Mouse (Mus musculus) liver, embryonic 16.5 days (tissue): ENCODE measurements around the gene Scn2b. TPM values are rescaled to one million over a fixed set of nuclear protein-coding genes. Genes with fewer than 3 reads are reported as not detected.
A peak's percentile ranks its signal among the peaks of the same experiment; 100 is the strongest.

Experiments
- ATAC-seq: fragments of 200-750 bp; cut with Nextera tagmentation; 2 replicates; pipeline ENCODE4 v1.8.0; 2017; ENCODE audit warnings: low read depth, mild to moderate bottlenecking, moderate number of reproducible peaks, moderate library complexity
- H3K27ac ChIP-seq: fragments of 300-500 bp; sonication (generic); 2 replicates; pipeline ENCODE4 v1.5.1; 2014; ENCODE audit warnings: mild to moderate bottlenecking, low read length
- H3K27me3 ChIP-seq: fragments of 300-500 bp; sonication (generic); 2 replicates; pipeline ENCODE4 v1.6.1; 2014; ENCODE audit warnings: low read depth, low read length, mixed read lengths; ENCODE audit not compliant: control insufficient read depth, insufficient read depth
- H3K36me3 ChIP-seq: fragments of 300-500 bp; sonication (generic); 2 replicates; pipeline ENCODE4 v1.6.1; 2014; ENCODE audit warnings: mild to moderate bottlenecking; ENCODE audit not compliant: control insufficient read depth, insufficient read depth
- H3K4me1 ChIP-seq: fragments of 300-500 bp; sonication (generic); 2 replicates; pipeline ENCODE4 v1.6.1; 2014; ENCODE audit warnings: low read depth, low read length, mixed read lengths; ENCODE audit not compliant: control insufficient read depth
- H3K4me2 ChIP-seq: fragments of 300-500 bp; sonication (generic); 2 replicates; pipeline ENCODE4 v1.6.1; 2014; ENCODE audit warnings: low read depth, low read length, mixed read lengths
- H3K4me3 ChIP-seq: fragments of 300-500 bp; sonication (generic); 2 replicates; pipeline ENCODE4 v1.5.1; 2014; ENCODE audit warnings: low read depth, mild to moderate bottlenecking, low read length
- H3K9ac ChIP-seq: fragments of 300-500 bp; sonication (generic); 2 replicates; pipeline ENCODE4 v1.6.1; 2014; ENCODE audit warnings: low read depth, low read length
- H3K9me3 ChIP-seq: fragments of 300-500 bp; sonication (generic); replicated peaks from 2 replicates; pipeline ENCODE4 v1.6.1; 2016; ENCODE audit warnings: low read length; ENCODE audit not compliant: control insufficient read depth
- WGBS: fragments of 180-500 bp; shearing (Covaris S2); extraction: QIAGEN DNeasy Blood & Tissue Kit; methylation state at CpG from one replicate; pipeline ENCODE4 v1.1.7; 2014; ENCODE audit not compliant: insufficient replicate concordance; 5-methylcytosine and 5-hydroxymethylcytosine counted together
- polyA plus RNA-seq: library from polyadenylated mRNA; unstranded; fragments of >200 nt; fragmentation: Nextera tagmentation; extraction: Ambion mirVana; gene quantifications from 2 replicates; pipeline ENCODE4 v1.2.1, GENCODE M21; 2015

The Scn2b gene
- polyA plus RNA-seq, 1 experiment from 2014 or later: 0.20 TPM

- WGBS: 24% methylated on average over 9 of the region's 9 CpGs
- Histone ChIP-seq H3K4me2 (no peak overlapping the region), H3K4me3 (no peak overlapping the region), H3K27me3 (peaks cover 21% of the 10 kb centered on the region), H3K9ac (no peak overlapping the region), H3K9me3 (no peaks in the 10 kb centered on the region), H3K36me3 (no peaks in the 10 kb centered on the region), H3K27ac (no peak overlapping the region), H3K4me1 (no peaks in the 10 kb centered on the region)
- no peak for ATAC-seq
These were observed 763 bp upstream of the Scn2b start for GRCm38 (mm10) chr9:45116819-45117218.

GRCm38 (mm10) chr9:45118552-45118951 is 970 bp downstream of the Scn2b start:
- no peak for ATAC-seq
- Histone ChIP-seq H3K4me1 (0 out of 2 replicates have a peak, but pooled peaks cover 2% of the 10 kb centered on the region), H3K27me3 (peaks cover 21% of the 10 kb centered on the region), H3K4me3 (no peak overlapping the region), H3K4me2 (no peak overlapping the region), H3K36me3 (no peaks in the 10 kb centered on the region), H3K9ac (no peak overlapping the region), H3K9me3 (no peaks in the 10 kb centered on the region), H3K27ac (no peak overlapping the region)
- WGBS: 24% methylated on average over 10 of the region's 10 CpGs

GRCm38 (mm10) chr9:45119316-45119953 is 1.9 kb downstream of the Scn2b start:
- 66% methylated on average over 8 of the region's 8 CpGs for WGBS

GRCm38 (mm10) chr9:45119954-45120530 is 2.5 kb downstream of the Scn2b start:
- no peak overlapping the region for H3K4me2 ChIP-seq
- no peaks in the 10 kb centered on the region for H3K9me3 ChIP-seq
- no peak for ATAC-seq
- H3K4me1 ChIP-seq: 0 out of 2 replicates have a peak, but pooled peaks cover 2% of the 10 kb centered on the region
- 75% methylated on average over 14 of the region's 14 CpGs for WGBS
- H3K27me3 ChIP-seq: peaks cover 11% of the 10 kb centered on the region
- H3K36me3 ChIP-seq: no peaks in the 10 kb centered on the region
- no peak overlapping the region for H3K27ac ChIP-seq
- no peak overlapping the region for H3K4me3 ChIP-seq
- H3K9ac ChIP-seq: no peak overlapping the region

More at GRCm38 (mm10) chr9:45119316-45119953, 1.9 kb downstream of the Scn2b start:
- no peak for ATAC-seq
- H3K36me3 ChIP-seq: no peaks in the 10 kb centered on the region
- no peaks in the 10 kb centered on the region for H3K9me3 ChIP-seq
- H3K4me1 ChIP-seq: 0 out of 2 replicates have a peak, but pooled peaks cover 2% of the 10 kb centered on the region
- H3K4me2 ChIP-seq: no peak overlapping the region
- H3K27ac ChIP-seq: no peak overlapping the region
- H3K9ac ChIP-seq: no peak overlapping the region
- H3K27me3 ChIP-seq: peaks cover 17% of the 10 kb centered on the region
- H3K4me3 ChIP-seq: no peak overlapping the region

GRCm38 (mm10) chr9:45120567-45120966 is 3.0 kb downstream of the Scn2b start:
- no peak overlapping the region for H3K27ac ChIP-seq
- peaks cover 7% of the 10 kb centered on the region for H3K27me3 ChIP-seq
- no peak overlapping the region for H3K4me2 ChIP-seq
- 0 out of 2 replicates have a peak, but pooled peaks cover 2% of the 10 kb centered on the region for H3K4me1 ChIP-seq
- H3K9ac ChIP-seq: no peak overlapping the region
- H3K4me3 ChIP-seq: no peak overlapping the region
- 72% methylated on average over 6 of the region's 6 CpGs for WGBS
- no peaks in the 10 kb centered on the region for H3K9me3 ChIP-seq
- H3K36me3 ChIP-seq: no peaks in the 10 kb centered on the region
- no peak for ATAC-seq

- Histone ChIP-seq H3K4me3 (no peak overlapping the region), H3K9ac (no peak overlapping the region), H3K9me3 (no peaks in the 10 kb centered on the region), H3K36me3 (no peaks in the 10 kb centered on the region), H3K27ac (no peak overlapping the region), H3K4me2 (no peak overlapping the region), H3K4me1 (0 out of 2 replicates have a peak, but pooled peaks cover 2% of the 10 kb centered on the region), H3K27me3 (peaks cover 3% of the 10 kb centered on the region)
- 49% methylated on average over 6 of the region's 6 CpGs for WGBS
- ATAC-seq: no peak
These were observed 3.4 kb downstream of the Scn2b start for GRCm38 (mm10) chr9:45121001-45121400.

- whole genome bisulfite sequencing: 4% methylated on average over 10 of the region's 10 CpGs
- Histone ChIP-seq H3K4me1 (0 out of 2 replicates have a peak, but pooled peaks cover 2% of the 10 kb centered on the region), H3K4me2 (0 out of 2 replicates have a peak overlapping the region, but pooled peaks have one; percentile 14), H3K4me3 (no peak overlapping the region), H3K27ac (no peak overlapping the region), H3K9ac (no peak overlapping the region), H3K27me3 (no peaks in the 10 kb centered on the region; the same call in 1 of the 2 replicates), H3K36me3 (no peaks in the 10 kb centered on the region), H3K9me3 (no peaks in the 10 kb centered on the region)
- peak; percentile 37; the same call in 1 of the 2 replicates for ATAC-seq
These were observed 4.2 kb downstream of the Scn2b start for GRCm38 (mm10) chr9:45121769-45122168.

- Histone ChIP-seq H3K4me1 (0 out of 2 replicates have a peak, but pooled peaks cover 2% of the 10 kb centered on the region), H3K27ac (no peak overlapping the region), H3K4me2 (0 out of 2 replicates have a peak overlapping the region, but pooled peaks have one; percentile 14), H3K4me3 (no peak overlapping the region), H3K27me3 (no peaks in the 10 kb centered on the region; the same call in 1 of the 2 replicates), H3K9me3 (no peaks in the 10 kb centered on the region), H3K36me3 (no peaks in the 10 kb centered on the region), H3K9ac (no peak overlapping the region)
- ATAC-seq: no peak
- WGBS: 22% methylated on average over 9 of the region's 9 CpGs
These were observed 4.7 kb downstream of the Scn2b start for GRCm38 (mm10) chr9:45122209-45122761.

- no peaks in the 10 kb centered on the region for H3K9me3 ChIP-seq
- no peak overlapping the region for H3K4me3 ChIP-seq
- H3K36me3 ChIP-seq: no peaks in the 10 kb centered on the region
- 0 out of 2 replicates have a peak, but pooled peaks cover 2% of the 10 kb centered on the region for H3K4me1 ChIP-seq
- H3K4me2 ChIP-seq: no peak overlapping the region
- 80% methylated on average over 14 of the region's 14 CpGs for WGBS
- no peaks in the 10 kb centered on the region for H3K27me3 ChIP-seq
- no peak for ATAC-seq
- no peak overlapping the region for H3K9ac ChIP-seq
- no peak overlapping the region for H3K27ac ChIP-seq
These were observed 7.6 kb downstream of the Scn2b start for GRCm38 (mm10) chr9:45125211-45125610.
